Mouse (Mus musculus) CH12.LX (cell line): Measurements from ENCODE around the gene Tle2. TPM values are rescaled to one million over a fixed set of nuclear protein-coding genes. Genes with fewer than 3 reads are reported as not detected.

Experiments used
- DNase-seq: peaks from one replicate; pipeline ENCODE4 v3.0.0-alpha.2; 2013; ENCODE audit errors: extremely low read depth
- H3K27ac ChIP-seq: 2 replicates; pipeline ENCODE4 v1.5.1; 2012; ENCODE audit warnings: low read depth, mild to moderate bottlenecking, control low read depth, moderate library complexity; ENCODE audit not compliant: insufficient read depth
- H3K27me3 ChIP-seq: replicated peaks from 2 replicates; pipeline ENCODE3; 2012; ENCODE audit warnings: inconsistent platforms
- H3K36me3 ChIP-seq, 2 experiments: replicated peaks in 1 of 2; 2 replicates each; pipeline versions ENCODE3 to v1.6.1; 2012; ENCODE audit warnings: inconsistent platforms in 1 of 2, low read length in 1 of 2, mild to moderate bottlenecking in 1 of 2, mixed read lengths in 1 of 2, moderate library complexity in 1 of 2; ENCODE audit not compliant: control insufficient read depth in 1 of 2, insufficient read depth in 1 of 2
- H3K4me1 ChIP-seq, 2 experiments: 2 replicates each; pipeline ENCODE4 v1.6.1; 2012; ENCODE audit warnings: inconsistent platforms in 1 of 2, moderate library complexity in 1 of 2; ENCODE audit not compliant: insufficient read depth in 2 of 2, control insufficient read depth in 1 of 2
- H3K4me2 ChIP-seq: 2 replicates; pipeline ENCODE4 v1.6.1; 2012; ENCODE audit warnings: low read depth, mild to moderate bottlenecking, control low read depth; ENCODE audit not compliant: poor library complexity, insufficient read depth, severe bottlenecking
- H3K4me3 ChIP-seq, 3 experiments: fragments of 150-350 bp in 1 of 3; sonication (generic) in 1 of 3; replicated peaks in 1 of 3; 2 replicates each; pipeline versions ENCODE3 to v1.5.1; 2011 to 2012; ENCODE audit warnings: low read depth in 2 of 3, low read length in 2 of 3, mild to moderate bottlenecking in 2 of 3, moderate library complexity in 2 of 3, control low read depth in 1 of 3, improper control_type of control experiment in 1 of 3, inconsistent platforms in 1 of 3, mixed read lengths in 1 of 3; ENCODE audit not compliant: poor library complexity in 1 of 3
- H3K79me2 ChIP-seq: replicated peaks from 2 replicates; pipeline ENCODE4 v1.6.1; 2012; ENCODE audit warnings: mild to moderate bottlenecking, moderate library complexity; ENCODE audit not compliant: control insufficient read depth, poor library complexity, insufficient read depth, severe bottlenecking; ENCODE audit errors: extremely low read depth
- H3K9ac ChIP-seq: 2 replicates; pipeline ENCODE4 v1.6.1; 2012; ENCODE audit warnings: low read depth, mild to moderate bottlenecking, control low read depth, moderate library complexity; ENCODE audit not compliant: insufficient read depth
- H3K9me3 ChIP-seq: replicated peaks from 2 replicates; pipeline ENCODE3; 2012; ENCODE audit warnings: low read length, inconsistent platforms, mixed read lengths
- CHD1 ChIP-seq: IDR thresholded peaks from 2 replicates; pipeline ENCODE4 v1.6.1; 2012; ENCODE audit warnings: low read depth, low read length, improper control_type of control experiment, inconsistent platforms
- CHD2 ChIP-seq: IDR thresholded peaks from 2 replicates; pipeline ENCODE4 v1.6.1; 2011; ENCODE audit warnings: low read length, improper control_type of control experiment
- E2F4 ChIP-seq: IDR thresholded peaks from 2 replicates; pipeline ENCODE4 v1.6.1; 2011; ENCODE audit warnings: low read depth, low read length, improper control_type of control experiment; ENCODE audit not compliant: insufficient replicate concordance
- ETS1 ChIP-seq: conservative IDR thresholded peaks from 2 replicates; pipeline ENCODE4 v1.6.1; 2012; ENCODE audit warnings: low read depth, mild to moderate bottlenecking, inconsistent platforms, low read length, improper control_type of control experiment, moderate library complexity
- HCFC1 ChIP-seq: IDR thresholded peaks from 2 replicates; pipeline ENCODE4 v1.6.1; 2012; ENCODE audit warnings: low read depth, mild to moderate bottlenecking, inconsistent platforms, low read length, improper control_type of control experiment
- IRF4 ChIP-seq: IDR thresholded peaks from 2 replicates; pipeline ENCODE4 v1.6.1; 2014; ENCODE audit warnings: low read depth, mild to moderate bottlenecking, inconsistent platforms, low read length, improper control_type of control experiment
- KAT2A ChIP-seq: IDR thresholded peaks from 2 replicates; pipeline ENCODE4 v1.6.1; 2012; ENCODE audit warnings: low read length, improper control_type of control experiment, inconsistent platforms; ENCODE audit not compliant: insufficient replicate concordance
- MAX ChIP-seq: IDR thresholded peaks from 2 replicates; pipeline ENCODE4 v1.6.1; 2011; ENCODE audit warnings: low read length, improper control_type of control experiment
- MYC ChIP-seq: IDR thresholded peaks from 2 replicates; pipeline ENCODE4 v1.6.1; 2011; ENCODE audit warnings: low read depth, mild to moderate bottlenecking, improper control_type of control experiment, low read length
- RAD21 ChIP-seq: IDR thresholded peaks from 2 replicates; pipeline ENCODE4 v1.6.1; 2011; ENCODE audit warnings: low read depth, mild to moderate bottlenecking, low read length, improper control_type of control experiment, moderate library complexity
- SMC3 ChIP-seq: IDR thresholded peaks from 2 replicates; pipeline ENCODE4 v1.6.1; 2011; ENCODE audit warnings: low read depth, low read length, improper control_type of control experiment
- TCF12 ChIP-seq: IDR thresholded peaks from 2 replicates; pipeline ENCODE4 v1.6.1; 2014; ENCODE audit warnings: low read depth, mild to moderate bottlenecking, inconsistent platforms, low read length, improper control_type of control experiment
- UBTF ChIP-seq: IDR thresholded peaks from 2 replicates; pipeline ENCODE4 v1.6.1; 2012; ENCODE audit warnings: low read depth, mild to moderate bottlenecking, inconsistent platforms, low read length, improper control_type of control experiment, moderate library complexity
- USF1 ChIP-seq: IDR thresholded peaks from 2 replicates; pipeline ENCODE4 v1.6.1; 2014; ENCODE audit warnings: low read depth, mild to moderate bottlenecking, inconsistent platforms, low read length, improper control_type of control experiment
- ZNF384 ChIP-seq: IDR thresholded peaks from 2 replicates; pipeline ENCODE4 v1.6.1; 2012; ENCODE audit warnings: low read depth, low read length, improper control_type of control experiment, inconsistent platforms
- dilution Hi-C: fragments of 300-500 bp; cut with MboI; formaldehyde crosslinking; loops from 2 replicates; pipeline ENCODE4 v1.14.3; 2020; ENCODE audit warnings: low sequenced_read_pairs; ENCODE audit not compliant: extremely low pct_unique_long_range_greater_than_20kb, extremely low pct_ligation_motif_present
- in situ Hi-C: fragments of 300-500 bp; cut with MboI; formaldehyde crosslinking; loops from 3 replicates; pipeline ENCODE4 v1.14.3; 2019; ENCODE audit warnings: low sequenced_read_pairs, low pct_ligation_motif_present, low pct_unique_long_range_greater_than_20kb, mixed read lengths
- polyA plus RNA-seq: library from polyadenylated mRNA; unstranded; fragments of >175 nt; gene quantifications from 2 replicates; pipeline ENCODE4 v1.2.1, GENCODE M21; 2012; ENCODE audit warnings: low read depth; ENCODE audit not compliant: insufficient read length
- total RNA-seq, 2 experiments: library from RNA; depleted of rRNA; stranded (reverse); fragments of 300-350 nt in 1 of 2; fragments of >200 nt in 1 of 2; gene quantifications; 2 replicates each; pipeline ENCODE4 v1.2.3; 2012 to 2014

Gene Tle2
- total and polyA plus RNA-seq, 3 experiments: 0.29 to 0.30 TPM; not detected in 1

DNA sequence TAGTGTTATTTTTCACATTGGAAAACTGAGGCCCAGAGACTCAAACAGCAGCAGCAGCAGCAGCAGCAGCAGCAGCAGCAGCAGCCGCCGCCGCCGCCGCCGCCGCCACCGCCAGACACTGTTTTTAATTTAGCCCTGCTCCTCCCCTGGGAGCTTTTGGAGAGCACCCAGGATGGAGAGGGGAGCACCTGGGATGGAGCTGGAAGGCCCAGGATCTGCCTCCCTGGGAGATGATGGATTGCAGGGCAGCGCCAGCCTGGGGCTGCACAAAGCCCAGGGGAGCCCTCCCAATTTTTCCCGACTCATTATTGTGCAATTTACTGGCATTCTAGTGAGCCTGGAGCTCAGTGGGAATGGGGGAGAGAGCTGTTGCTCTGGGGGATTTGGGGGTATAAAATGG, 22.2 kb downstream of the Tle2 start:
- no peak overlapping the region for H3K4me3 ChIP-seq

DNA sequence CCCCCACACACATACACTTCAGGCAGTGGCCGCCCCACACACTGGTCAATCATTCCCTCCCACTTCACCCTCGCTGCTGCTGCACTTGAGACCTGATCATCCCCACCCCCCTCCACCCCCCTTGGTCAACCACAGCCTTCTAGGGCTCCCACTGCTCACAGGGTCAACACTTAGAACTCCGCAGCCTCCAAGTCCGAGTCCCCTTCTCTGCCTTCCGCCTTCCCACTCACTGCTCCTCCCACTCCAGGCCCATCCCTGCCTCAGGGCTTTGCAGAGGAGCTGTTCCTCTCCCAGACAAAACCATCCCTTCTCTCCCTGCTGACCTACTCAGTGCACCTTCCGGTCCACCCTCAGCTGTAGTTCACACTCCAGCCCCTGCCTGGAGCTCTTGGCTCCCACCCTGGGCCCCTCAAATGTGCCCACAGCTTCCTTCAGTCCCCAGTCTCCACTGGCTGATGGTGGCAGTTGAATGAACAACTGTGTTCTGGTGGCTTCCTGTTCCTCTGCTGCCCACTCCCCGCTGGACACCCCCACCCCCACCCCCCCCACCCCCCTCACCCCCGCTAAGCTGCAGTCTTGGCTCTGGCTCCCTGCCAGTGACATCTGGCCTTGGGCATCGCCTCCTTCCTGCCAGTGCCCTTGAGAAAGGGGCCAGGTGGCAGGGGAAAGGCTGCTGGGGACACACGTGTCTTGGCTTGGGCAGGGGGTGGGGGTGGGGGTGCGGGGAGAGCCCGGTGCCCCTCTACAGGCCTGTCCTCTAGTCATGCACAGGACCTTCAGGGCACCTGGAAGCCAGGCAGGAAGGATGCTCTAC, 23.0 kb downstream of the Tle2 start:
- Histone ChIP-seq H3K4me3 (no peak overlapping the region), H3K9ac (no peak overlapping the region)
- dilution Hi-C loops: no loop called here

More for the DNA sequence above, 22.2 kb downstream of the Tle2 start:
- TF ChIP-seq ETS1 (no peak), IRF4 (no peak), KAT2A (no peak), MYC (no peak), USF1 (no peak), UBTF (no peak), MAX (no peak)
- TF ChIP-seq, all 38 proteins: peak for 0
- no peaks in the 10 kb centered on the region for H3K79me2 ChIP-seq
- in situ Hi-C loops (no loop called here), dilution Hi-C loops (no loop called here)
- H3K36me3 ChIP-seq: no peaks in the 10 kb centered on the region
- no peaks in the 10 kb centered on the region for H3K9me3 ChIP-seq
- no peak overlapping the region for H3K4me2 ChIP-seq
- H3K9ac ChIP-seq: no peak overlapping the region
- DNase-seq: no peak
- peaks cover 93% of the 10 kb centered on the region for H3K27me3 ChIP-seq
- no peak overlapping the region for H3K27ac ChIP-seq
- H3K4me1 ChIP-seq: peaks cover 12 to 13% of the 10 kb centered on the region in 2 experiments

DNA sequence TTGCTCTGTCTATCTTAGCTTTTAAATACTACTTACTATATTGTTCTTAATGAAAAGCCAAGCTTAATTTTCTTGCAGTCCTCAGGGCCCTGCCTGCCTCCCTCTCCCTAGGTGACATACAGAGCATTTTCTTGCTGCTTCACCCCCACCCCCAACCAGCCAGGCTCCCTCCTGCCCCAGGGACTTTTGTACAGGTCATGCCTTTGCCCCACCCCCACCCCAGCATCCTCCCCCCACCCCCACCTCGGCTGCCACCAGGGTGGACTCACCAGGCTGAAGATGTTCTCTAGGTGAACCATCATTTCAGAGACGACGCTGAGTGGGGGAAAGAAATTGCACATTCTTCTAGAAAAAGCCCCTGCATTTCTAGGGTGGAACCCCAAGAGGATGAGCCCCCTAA, 24.0 kb downstream of the Tle2 start:
- Histone ChIP-seq H3K4me2 (no peak overlapping the region), H3K4me1 (peaks cover 16 to 18% of the 10 kb centered on the region in 2 experiments), H3K9ac (no peak overlapping the region), H3K4me3 (no peak overlapping the region), H3K9me3 (no peaks in the 10 kb centered on the region), H3K27me3 (peaks cover 79% of the 10 kb centered on the region), H3K36me3 (no peaks in the 10 kb centered on the region), H3K79me2 (no peaks in the 10 kb centered on the region), H3K27ac (no peak overlapping the region)
- dilution Hi-C loops: no loop called here
- in situ Hi-C loops: no loop called here
- TF ChIP-seq IRF4 (no peak), RAD21 (no peak), TCF12 (no peak), SMC3 (no peak), E2F4 (no peak), CHD2 (no peak)
- DNase-seq: no peak

More for the DNA sequence above, 23.0 kb downstream of the Tle2 start:
- no peak for TF ChIP-seq ZNF384
- no peak for TF ChIP-seq MYC
- no peak for TF ChIP-seq CHD2
- TF ChIP-seq HCFC1: no peak
- TF ChIP-seq CHD1: no peak
- Histone ChIP-seq H3K4me2 (no peak overlapping the region), H3K27me3 (peaks cover 89% of the 10 kb centered on the region), H3K79me2 (no peaks in the 10 kb centered on the region), H3K36me3 (no peaks in the 10 kb centered on the region), H3K27ac (no peak overlapping the region), H3K4me1 (peaks cover 16% of the 10 kb centered on the region in 2 experiments), H3K9me3 (no peaks in the 10 kb centered on the region)
- in situ Hi-C loops: no loop called here
- no peak for DNase-seq
